Mouse (Mus musculus) megakaryocyte, embryonic 14.5 days (primary cell): ENCODE results near the gene Usp28.

Experiments
- FLI1 ChIP-seq: IDR thresholded peaks from 2 replicates; pipeline ENCODE4 v1.6.1; 2012; ENCODE audit warnings: low read length, inconsistent platforms, mixed read lengths
- GATA1 ChIP-seq: IDR thresholded peaks from 3 replicates; pipeline ENCODE4 v1.6.1; 2012; ENCODE audit warnings: mixed read lengths, low read length, inconsistent platforms, borderline replicate concordance

GRCm38 (mm10) chr9:48942349-48942748 is 42.8 kb upstream of the Usp28 start:
- TF ChIP-seq FLI1: no peak
- TF ChIP-seq GATA1: no peak
